Mouse (Mus musculus) kidney, adult 8-10 months (tissue): ENCODE data around the gene Map4k5.

Source experiments
- DNase-seq, 2 experiments: peaks; one replicate each; pipeline ENCODE4 v3.0.0; 2022

Gene Map4k5

GRCm38 (mm10) chr12:69885170-69885923 is 7.7 kb downstream of the Map4k5 start:
- no peak for DNase-seq

- peak; percentile 31 to 36 for DNase-seq
These were observed 8.9 kb downstream of the Map4k5 start for GRCm38 (mm10) chr12:69884053-69884452.

GRCm38 (mm10) chr12:69881198-69881905 is 11.6 kb downstream of the Map4k5 start:
- no peak for DNase-seq

- no peak for DNase-seq
These were observed 13.3 kb downstream of the Map4k5 start for GRCm38 (mm10) chr12:69879739-69880138.

GRCm38 (mm10) chr12:69879172-69879665 is 13.8 kb downstream of the Map4k5 start:
- peak; percentile 45 to 70 for DNase-seq

GRCm38 (mm10) chr12:69877842-69878363 is 15.1 kb downstream of the Map4k5 start:
- DNase-seq: no peak

- DNase-seq: no peak
These were observed 21.4 kb downstream of the Map4k5 start for GRCm38 (mm10) chr12:69871632-69872031.

GRCm38 (mm10) chr12:69867338-69867737 is 25.7 kb downstream of the Map4k5 start:
- DNase-seq: no peak

- no peak for DNase-seq
These were observed 28.8 kb downstream of the Map4k5 start for GRCm38 (mm10) chr12:69864164-69864692.

GRCm38 (mm10) chr12:69863505-69863904 is 29.5 kb downstream of the Map4k5 start:
- no peak for DNase-seq

- DNase-seq: no peak
These were observed 34.2 kb downstream of the Map4k5 start for GRCm38 (mm10) chr12:69858847-69859246.

- DNase-seq: no peak
These were observed 35.4 kb downstream of the Map4k5 start for GRCm38 (mm10) chr12:69857597-69857996.

- no peak for DNase-seq
These were observed 36.6 kb downstream of the Map4k5 start for GRCm38 (mm10) chr12:69856398-69856797.

GRCm38 (mm10) chr12:69855641-69856300 is 37.2 kb downstream of the Map4k5 start:
- DNase-seq: no peak

- DNase-seq: no peak
These were observed 39.1 kb downstream of the Map4k5 start for GRCm38 (mm10) chr12:69853942-69854341.

GRCm38 (mm10) chr12:69853387-69853786 is 39.6 kb downstream of the Map4k5 start:
- no peak for DNase-seq

GRCm38 (mm10) chr12:69852288-69852687 is 40.7 kb downstream of the Map4k5 start:
- no peak for DNase-seq

GRCm38 (mm10) chr12:69848083-69848878 is 44.7 kb downstream of the Map4k5 start:
- DNase-seq: no peak

- no peak for DNase-seq
These were observed 46.5 kb downstream of the Map4k5 start for GRCm38 (mm10) chr12:69846499-69846898.

GRCm38 (mm10) chr12:69845722-69846121 is 47.3 kb downstream of the Map4k5 start:
- no peak for DNase-seq

- no peak for DNase-seq
These were observed 49.2 kb downstream of the Map4k5 start for GRCm38 (mm10) chr12:69843531-69844445.
